Mouse (Mus musculus) myocyte (in vitro differentiated cells): ENCODE results near the gene Mff.

Experiments used
- CEBPB ChIP-seq: IDR thresholded peaks from 2 replicates; pipeline ENCODE4 v1.6.1; 2011; ENCODE audit warnings: mild to moderate bottlenecking, moderate library complexity; ENCODE audit not compliant: poor library complexity, insufficient read depth, severe bottlenecking
- POLR2A ChIP-seq: IDR thresholded peaks from one replicate; pipeline ENCODE4 v1.6.1; 2011; ENCODE audit warnings: low read depth, mild to moderate bottlenecking, control low read depth, moderate library complexity; ENCODE audit not compliant: insufficient read length
- REST ChIP-seq: IDR thresholded peaks from one replicate; pipeline ENCODE4 v1.6.1; 2011; ENCODE audit warnings: mild to moderate bottlenecking, control low read depth, moderate library complexity; ENCODE audit not compliant: insufficient read depth, insufficient read length
- SRF ChIP-seq: IDR thresholded peaks from one replicate; pipeline ENCODE4 v1.6.1; 2011; ENCODE audit warnings: low read depth; ENCODE audit not compliant: control insufficient read depth, insufficient read length

- TF ChIP-seq REST (no peak), SRF (no peak), POLR2A (no peak), CEBPB (no peak)
Measured at GRCm38 (mm10) chr1:82791105-82791504, 66.4 kb downstream of the Mff start.
